Mouse (Mus musculus) liver, adult 2 months (tissue): Measurements from ENCODE around the gene Serpina3m.

ENCODE experiments used
- CTCF ChIP-seq: fragments of 200-500 bp; IDR thresholded peaks from 2 replicates; pipeline ENCODE4 v1.5.1; 2011; ENCODE audit warnings: low read depth, low read length, control low read depth
- POLR2A ChIP-seq: fragments of 200-500 bp; IDR thresholded peaks from 2 replicates; pipeline ENCODE4 v1.6.1; 2011; ENCODE audit warnings: low read length, control low read depth; ENCODE audit not compliant: insufficient read depth; ENCODE audit errors: extremely low read depth

GRCm38 (mm10) chr12:104422615-104423392 is 84.5 kb downstream of the Serpina3m start:
- TF ChIP-seq CTCF (no peak), POLR2A (no peak)
